Mouse (Mus musculus) liver, embryonic 13.5 days (tissue): Measurements from ENCODE around the gene Toe1. TPM values are rescaled to one million over a fixed set of nuclear protein-coding genes. Genes with fewer than 3 reads are reported as not detected.
"Not testable (repeated sequence)": the region's sequence is repeated elsewhere in the genome, so short reads cannot be mapped to it uniquely, and the experiment has no call there.

Source experiments
- ATAC-seq: fragments of 200-750 bp; cut with Nextera tagmentation; 2 replicates; pipeline ENCODE4 v1.8.0; 2017; ENCODE audit warnings: low read depth, mild to moderate bottlenecking, moderate number of reproducible peaks, moderate library complexity
- DNase-seq: peaks from one replicate; pipeline ENCODE4 v3.0.0; 2022
- H3K27ac ChIP-seq: fragments of 300-500 bp; sonication (generic); 2 replicates; pipeline ENCODE4 v1.5.1; 2015; ENCODE audit warnings: moderate library complexity, mild to moderate bottlenecking, inconsistent platforms
- H3K27me3 ChIP-seq: fragments of 300-500 bp; sonication (generic); 2 replicates; pipeline ENCODE4 v1.6.1; 2015; ENCODE audit warnings: mild to moderate bottlenecking, inconsistent platforms
- H3K36me3 ChIP-seq: fragments of 300-500 bp; sonication (generic); 2 replicates; pipeline ENCODE4 v1.6.1; 2015; ENCODE audit warnings: mild to moderate bottlenecking, inconsistent platforms
- H3K4me1 ChIP-seq: fragments of 300-500 bp; sonication (generic); replicated peaks from 2 replicates; pipeline ENCODE4 v1.6.1; 2015; ENCODE audit warnings: inconsistent platforms
- H3K4me2 ChIP-seq: fragments of 300-500 bp; sonication (generic); 2 replicates; pipeline ENCODE4 v1.6.1; 2015; ENCODE audit warnings: inconsistent platforms, mild to moderate bottlenecking, moderate library complexity
- H3K4me3 ChIP-seq: fragments of 300-500 bp; sonication (generic); replicated peaks from 2 replicates; pipeline ENCODE4 v1.5.1; 2015; ENCODE audit warnings: mild to moderate bottlenecking, inconsistent platforms
- H3K9ac ChIP-seq: fragments of 300-500 bp; sonication (generic); 2 replicates; pipeline ENCODE4 v1.6.1; 2015; ENCODE audit warnings: mild to moderate bottlenecking, inconsistent platforms
- H3K9me3 ChIP-seq: fragments of 300-500 bp; sonication (generic); replicated peaks from 2 replicates; pipeline ENCODE4 v1.6.1; 2016; ENCODE audit warnings: inconsistent platforms
- WGBS: fragments of 180-500 bp; shearing (Covaris S2); methylation state at CpG from one replicate; pipeline ENCODE4 v1.1.7; 2015; ENCODE audit not compliant: insufficient replicate concordance; 5-methylcytosine and 5-hydroxymethylcytosine counted together
- polyA plus RNA-seq: library from polyadenylated mRNA; unstranded; fragments of >200 nt; fragmentation: Nextera tagmentation; extraction: Ambion mirVana; gene quantifications from 2 replicates; pipeline ENCODE4 v1.2.1, GENCODE M21; 2015

Gene Toe1
- 20.0 and 20.2 TPM in 2 replicates for polyA plus RNA-seq

DNA sequence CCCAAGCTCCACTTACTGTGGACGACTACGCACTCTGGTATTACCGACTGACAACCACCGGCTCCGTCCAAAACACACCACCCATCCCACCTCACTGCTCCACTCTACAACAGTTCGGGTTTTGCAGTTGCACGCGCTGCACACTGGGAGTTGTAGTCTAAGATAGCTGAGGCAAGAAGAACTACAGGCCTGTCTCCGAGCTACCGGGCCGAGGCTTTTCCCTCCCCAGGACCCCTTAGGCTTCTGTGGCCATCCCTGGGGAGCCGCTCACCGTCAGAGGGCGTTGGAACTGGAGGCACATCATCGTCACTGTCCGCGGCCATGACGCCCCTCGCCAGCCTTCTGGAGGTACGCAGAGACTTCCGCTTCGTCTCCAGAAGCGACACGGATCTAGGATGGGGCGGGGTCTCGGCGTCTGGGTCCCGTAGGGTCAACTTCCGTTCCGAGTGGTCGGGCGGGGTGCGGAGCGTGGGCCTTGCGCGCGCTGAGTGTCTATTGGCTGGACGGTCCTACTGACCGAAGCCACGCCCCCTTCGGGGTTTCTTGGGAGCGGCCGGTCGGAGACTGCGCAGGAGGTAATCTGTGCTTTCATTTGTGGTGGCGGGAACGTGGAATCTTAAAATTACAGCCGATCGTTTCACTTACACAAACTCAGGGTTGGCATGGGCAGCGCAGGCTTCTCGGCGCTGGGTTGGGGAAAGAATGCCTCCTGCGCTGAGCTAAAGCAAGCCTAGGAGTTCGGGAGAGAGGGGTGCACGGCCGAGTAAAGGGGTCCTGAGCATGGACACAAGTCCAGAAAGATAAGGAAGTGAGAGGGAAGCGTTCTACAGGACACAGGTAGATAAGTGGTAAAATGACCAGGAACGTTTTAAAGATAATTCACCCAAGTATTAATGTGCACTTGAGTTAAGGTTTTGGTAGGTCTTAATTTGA, at the start of gene Toe1, which contains the start of gene Mutyh:
Gene Toe1 (minus strand): TSS at position 444 of the 933 bp plus-strand sequence.
Gene Mutyh (plus strand): TSS at position 527 of the 933 bp plus-strand sequence.
- Histone ChIP-seq H3K36me3 (peaks cover 37% of the 10 kb centered on the region), H3K27ac (peak within 1 kb of the TSS; percentile 81), H3K4me3 (peak within 1 kb of the TSS; percentile 72), H3K9ac (peak within 1 kb of the TSS; percentile 83), H3K4me1 (peaks cover 30% of the 10 kb centered on the region), H3K9me3 (no peaks in the 10 kb centered on the region), H3K4me2 (peak within 1 kb of the TSS; percentile 81), H3K27me3 (no peaks in the 10 kb centered on the region)
- WGBS = under 1% methylated on average over 58 of the region's 58 CpGs
- DNase-seq (peak; percentile 97), ATAC-seq (peak; percentile 96)

DNA sequence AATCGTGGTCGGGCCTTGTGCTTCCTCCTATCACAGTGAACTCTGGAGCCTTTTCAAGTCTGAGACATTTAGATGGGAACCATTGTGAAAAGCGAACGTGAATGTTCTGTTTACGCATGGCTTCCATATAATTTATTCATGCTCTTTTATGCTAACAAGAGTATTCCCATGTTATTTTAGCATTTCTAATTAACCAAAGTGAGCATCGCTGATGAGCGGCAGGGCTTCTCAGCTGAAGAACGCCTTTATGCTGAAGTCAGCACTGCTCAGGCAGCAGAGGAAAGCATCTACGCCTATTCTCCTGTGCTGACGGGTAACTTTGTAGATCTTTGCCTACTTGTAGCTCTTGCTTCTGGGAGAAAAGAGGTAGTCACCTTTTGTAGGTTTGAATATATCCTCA, 49.8 kb upstream of the Toe1 start:
- Histone ChIP-seq H3K9ac (no peak overlapping the region), H3K36me3 (no peaks in the 10 kb centered on the region), H3K4me3 (no peak overlapping the region), H3K27me3 (peaks cover 12% of the 10 kb centered on the region), H3K4me1 (no peaks in the 10 kb centered on the region), H3K9me3 (no peaks in the 10 kb centered on the region), H3K4me2 (no peak overlapping the region), H3K27ac (no peak overlapping the region)
- ATAC-seq = no peak
- DNase-seq = no peak
- 76% methylated on average over 10 of the region's 10 CpGs for WGBS

DNA sequence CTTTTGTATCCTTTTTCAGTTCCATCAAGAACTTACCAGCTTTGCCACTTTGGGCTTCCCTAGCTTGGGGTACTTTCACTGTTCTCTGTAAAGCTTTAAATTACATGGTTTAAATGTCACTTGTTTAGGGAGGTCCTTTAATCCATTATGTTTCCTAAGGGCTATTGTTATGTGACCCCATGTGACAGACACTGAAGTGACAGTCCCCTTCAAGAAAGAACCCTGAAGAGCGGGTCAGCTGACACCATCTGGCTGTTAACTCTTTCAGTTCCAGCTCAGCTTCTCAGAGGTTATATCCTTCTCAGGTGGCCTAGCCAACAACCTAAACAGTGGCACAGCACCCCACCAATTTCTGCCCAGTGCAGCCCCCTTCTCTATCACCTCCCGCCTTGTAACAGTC, 46.8 kb upstream of the Toe1 start:
- no peak overlapping the region for H3K4me3 ChIP-seq
- H3K36me3 ChIP-seq = no peaks in the 10 kb centered on the region
- ATAC-seq = no peak
- H3K4me2 ChIP-seq = no peak overlapping the region
- DNase-seq = no peak
- no peaks in the 10 kb centered on the region for H3K9me3 ChIP-seq
- WGBS = 27% methylated on average over 2 of the region's 2 CpGs
- H3K9ac ChIP-seq = no peak overlapping the region
- no peaks in the 10 kb centered on the region for H3K4me1 ChIP-seq
- no peaks in the 10 kb centered on the region for H3K27me3 ChIP-seq
- no peak overlapping the region for H3K27ac ChIP-seq

DNA sequence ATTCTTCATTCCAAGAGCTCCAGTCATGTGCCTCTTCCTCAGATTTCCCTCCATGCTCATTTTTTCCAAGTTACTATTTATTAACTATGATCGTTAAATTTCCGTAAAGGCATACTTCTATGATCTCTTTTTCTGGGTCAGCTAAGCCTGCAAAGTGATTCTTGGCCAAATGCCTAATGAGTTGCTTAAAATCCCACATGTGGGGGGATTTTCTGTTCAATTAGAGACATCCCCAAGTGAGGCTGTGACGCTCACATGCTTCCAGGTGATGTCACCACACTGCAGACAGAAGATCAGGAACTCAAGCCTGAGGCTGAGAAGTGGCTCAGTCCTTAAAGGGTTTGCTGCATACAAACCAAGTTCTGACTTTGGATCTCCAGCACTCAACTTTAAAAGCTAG, 42.5 kb upstream of the Toe1 start:
- H3K4me3 ChIP-seq = no peak overlapping the region

DNA sequence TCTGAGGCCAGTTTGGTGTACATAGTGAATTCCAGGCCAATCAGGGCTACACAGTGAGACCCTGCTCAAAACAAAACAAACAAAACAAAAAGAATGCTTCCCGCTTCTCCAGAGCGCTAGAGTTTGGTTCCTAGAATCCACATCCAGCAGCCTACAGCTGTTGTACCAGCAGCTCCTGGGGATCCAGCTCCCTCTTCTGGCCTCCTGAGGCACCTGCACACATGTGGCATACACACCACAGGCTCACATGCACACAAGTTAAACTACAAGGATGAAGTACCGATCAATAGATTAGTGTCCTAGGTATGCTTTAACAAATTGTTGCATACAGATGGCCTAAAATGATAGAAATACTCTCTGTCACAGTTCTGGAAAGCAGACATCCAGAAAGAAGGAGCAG, 36.9 kb upstream of the Toe1 start:
- H3K36me3 ChIP-seq = no peaks in the 10 kb centered on the region
- H3K4me2 ChIP-seq = no peak overlapping the region
- WGBS = 92% methylated on average over 3 of the region's 3 CpGs
- ATAC-seq = no peak
- H3K9me3 ChIP-seq = no peaks in the 10 kb centered on the region
- no peaks in the 10 kb centered on the region for H3K4me1 ChIP-seq
- DNase-seq = no peak
- H3K27ac ChIP-seq = no peak overlapping the region
- H3K27me3 ChIP-seq = peaks cover 30% of the 10 kb centered on the region
- no peak overlapping the region for H3K9ac ChIP-seq
- H3K4me3 ChIP-seq = no peak overlapping the region

More for the DNA sequence above, 42.5 kb upstream of the Toe1 start:
- no peaks in the 10 kb centered on the region for H3K27me3 ChIP-seq
- DNase-seq (no peak), ATAC-seq (no peak)
- no peak overlapping the region for H3K4me2 ChIP-seq
- 74% methylated on average over 3 of the region's 3 CpGs for WGBS
- no peaks in the 10 kb centered on the region for H3K36me3 ChIP-seq
- no peaks in the 10 kb centered on the region for H3K9me3 ChIP-seq
- H3K9ac ChIP-seq = no peak overlapping the region
- H3K27ac ChIP-seq = no peak overlapping the region
- no peaks in the 10 kb centered on the region for H3K4me1 ChIP-seq

DNA sequence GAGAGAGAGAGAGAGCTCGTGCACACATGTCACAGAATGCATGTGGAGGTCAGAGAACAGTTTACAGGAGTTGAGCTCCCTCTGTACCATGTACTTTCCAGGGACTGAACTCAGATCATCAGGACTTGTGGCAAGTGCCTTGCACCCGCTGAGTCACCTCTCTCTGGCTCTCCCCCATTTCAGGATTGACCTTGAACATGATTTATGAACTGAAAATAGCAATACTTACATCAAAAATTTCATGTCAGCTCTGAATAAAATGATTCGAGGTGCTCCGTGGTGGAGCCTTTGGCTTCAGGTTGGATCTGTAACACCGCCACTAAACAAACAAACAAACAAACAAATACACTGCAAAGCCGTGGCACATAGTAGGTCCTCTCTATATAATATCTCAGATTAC, 33.4 kb upstream of the Toe1 start:
- ATAC-seq = no peak
- H3K4me2 ChIP-seq = no peak overlapping the region
- H3K9me3 ChIP-seq = no peaks in the 10 kb centered on the region
- no peaks in the 10 kb centered on the region for H3K4me1 ChIP-seq
- no peak overlapping the region for H3K27ac ChIP-seq
- peaks cover 41% of the 10 kb centered on the region for H3K27me3 ChIP-seq
- no peak overlapping the region for H3K4me3 ChIP-seq
- 64% methylated on average over 6 of the region's 6 CpGs for WGBS
- H3K36me3 ChIP-seq = no peaks in the 10 kb centered on the region
- no peak for DNase-seq
- no peak overlapping the region for H3K9ac ChIP-seq

DNA sequence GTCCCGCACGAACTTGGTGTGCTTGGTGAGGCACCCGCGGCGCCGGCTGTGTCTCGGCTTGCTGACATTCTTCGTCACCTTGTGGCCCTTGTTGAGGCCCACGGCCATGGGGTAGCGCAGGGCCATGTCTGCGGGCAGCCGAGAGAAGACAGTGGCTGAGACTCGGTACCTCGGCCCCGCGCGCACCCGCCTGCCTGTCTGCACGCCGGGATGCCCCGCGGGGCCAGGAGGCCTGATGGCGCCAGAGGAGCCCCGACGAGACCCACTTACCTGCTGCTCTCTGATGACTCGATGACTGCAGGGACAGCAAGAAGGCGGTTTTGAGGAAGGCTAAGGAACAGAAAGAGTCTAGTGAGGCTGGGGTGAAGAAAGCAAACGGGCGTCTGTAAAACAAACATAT, 32.7 kb upstream of the Toe1 start:
- H3K36me3 ChIP-seq = not testable (repeated sequence)

DNA sequence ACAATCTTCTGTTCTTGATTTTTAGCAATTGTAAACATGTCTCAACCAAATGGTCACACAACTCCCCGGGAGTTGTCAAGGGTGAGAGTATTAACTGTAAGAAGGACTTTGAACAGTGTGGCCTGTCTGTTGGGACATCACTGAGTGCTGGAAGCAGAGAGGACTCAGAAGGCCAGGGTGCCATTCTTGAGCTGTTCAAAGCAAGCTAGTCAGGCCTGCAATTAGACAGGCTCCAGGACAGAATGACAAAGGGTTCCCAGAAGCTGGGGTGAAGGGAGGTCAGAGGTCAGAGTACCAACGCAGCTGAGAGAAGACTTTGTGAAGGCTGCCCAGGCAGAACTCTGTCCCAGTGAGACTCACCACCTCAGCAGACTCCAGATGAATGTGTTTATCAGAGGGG, 31.6 kb upstream of the Toe1 start:
- H3K9ac ChIP-seq = no peak overlapping the region
- WGBS = 56% methylated on average over 2 of the region's 2 CpGs
- no peak for ATAC-seq

More for the DNA sequence above, 32.7 kb upstream of the Toe1 start:
- H3K9ac ChIP-seq, H3K27ac ChIP-seq, H3K4me3 ChIP-seq, H3K4me2 ChIP-seq, H3K4me1 ChIP-seq, ATAC-seq, DNase-seq, H3K9me3 ChIP-seq: not testable (repeated sequence)
- WGBS = 20% methylated on average over 26 of the region's 29 CpGs
- peaks cover 41% of the 10 kb centered on the region for H3K27me3 ChIP-seq

DNA sequence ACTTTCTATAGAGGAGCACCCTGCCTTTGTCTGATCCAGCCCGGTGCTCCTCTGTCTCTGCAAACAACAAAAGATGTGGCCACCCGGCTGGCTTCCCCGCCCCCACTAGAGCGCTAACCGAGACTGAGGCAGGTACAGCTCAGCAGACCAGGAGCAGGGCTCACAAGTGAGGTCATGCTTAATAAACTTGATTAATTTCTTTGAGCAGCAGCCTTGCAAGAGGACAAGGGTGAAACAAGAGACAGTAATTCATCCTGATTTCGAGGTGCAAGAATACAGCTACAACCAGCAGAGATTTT, 22.6 kb upstream of the Toe1 start:
- Histone ChIP-seq H3K36me3 (no peaks in the 10 kb centered on the region), H3K4me3 (no peak overlapping the region), H3K9me3 (no peaks in the 10 kb centered on the region), H3K27me3 (0 out of 2 replicates have a peak, but pooled peaks cover 3% of the 10 kb centered on the region), H3K4me2 (no peak overlapping the region), H3K27ac (no peak overlapping the region), H3K9ac (no peak overlapping the region), H3K4me1 (peaks cover 5% of the 10 kb centered on the region)
- 47% methylated on average over 6 of the region's 6 CpGs for WGBS
- DNase-seq (no peak), ATAC-seq (no peak)

More for the DNA sequence above, 31.6 kb upstream of the Toe1 start:
- H3K4me1 ChIP-seq = no peaks in the 10 kb centered on the region
- H3K36me3 ChIP-seq = no peaks in the 10 kb centered on the region
- H3K4me2 ChIP-seq = no peak overlapping the region
- H3K9me3 ChIP-seq = no peaks in the 10 kb centered on the region
- no peak overlapping the region for H3K4me3 ChIP-seq
- peaks cover 41% of the 10 kb centered on the region for H3K27me3 ChIP-seq
- no peak overlapping the region for H3K27ac ChIP-seq
- DNase-seq = no peak

DNA sequence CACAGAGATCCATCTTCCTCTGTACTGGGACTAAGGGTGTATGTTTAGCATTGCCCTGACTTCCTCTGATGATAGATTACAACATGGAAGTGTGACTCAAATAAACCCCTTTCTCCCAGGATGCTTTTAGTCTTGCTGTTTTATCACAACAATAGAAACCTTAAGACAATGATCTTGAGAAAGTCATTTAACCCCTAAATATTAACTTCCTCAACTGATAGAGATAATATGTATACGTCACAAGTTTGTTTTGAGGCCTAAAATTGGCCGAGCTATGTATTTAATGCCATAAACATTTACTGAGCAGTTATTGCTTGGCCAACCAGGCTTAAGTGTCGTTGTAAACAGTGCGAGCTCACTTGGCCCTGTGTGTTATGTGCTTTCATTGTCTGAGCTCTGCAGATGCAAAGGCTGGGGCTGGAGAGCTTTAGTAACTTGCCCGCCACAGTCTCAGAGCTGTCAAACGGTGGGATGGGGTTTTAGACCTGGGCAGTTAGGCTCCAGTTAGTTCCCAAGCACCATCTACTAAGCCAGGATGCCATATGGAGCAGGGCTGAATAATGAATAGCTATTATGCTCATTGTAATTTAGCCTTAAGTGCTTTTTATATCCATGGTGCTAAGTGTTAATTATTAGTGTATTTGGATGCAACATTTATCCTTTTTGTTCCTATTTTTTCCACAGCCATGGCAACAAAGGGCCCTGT, 22.1 kb upstream of the Toe1 start:
- peaks cover 9% of the 10 kb centered on the region for H3K4me1 ChIP-seq
- H3K36me3 ChIP-seq = no peaks in the 10 kb centered on the region
- H3K9ac ChIP-seq = no peak overlapping the region
- no peak overlapping the region for H3K4me2 ChIP-seq
- DNase-seq (no peak), ATAC-seq (no peak)
- H3K27me3 ChIP-seq = 0 out of 2 replicates have a peak, but pooled peaks cover 3% of the 10 kb centered on the region
- WGBS = 60% methylated on average over 6 of the region's 6 CpGs
- no peak overlapping the region for H3K4me3 ChIP-seq
- no peaks in the 10 kb centered on the region for H3K9me3 ChIP-seq
- no peak overlapping the region for H3K27ac ChIP-seq

DNA sequence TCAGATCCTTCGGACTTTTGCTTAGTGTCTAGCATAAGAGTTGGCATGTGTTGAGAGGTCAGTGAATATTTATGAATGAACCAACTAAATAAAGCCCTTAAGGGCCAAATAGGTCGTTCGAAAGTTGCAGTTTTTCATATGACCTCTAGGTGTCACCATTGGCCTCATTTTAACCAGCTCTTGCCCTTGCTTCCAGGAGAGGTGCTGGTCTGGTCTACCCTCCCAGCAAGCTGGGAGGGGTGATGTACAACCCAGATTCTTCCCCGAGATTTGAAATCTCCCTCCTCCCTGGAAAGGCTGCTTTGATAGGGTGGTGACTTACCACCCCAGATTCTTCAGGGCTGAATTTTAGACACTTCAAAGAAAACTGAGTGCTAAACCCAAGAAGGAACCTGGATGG, 20.4 kb upstream of the Toe1 start:
- no peaks in the 10 kb centered on the region for H3K36me3 ChIP-seq
- WGBS = under 1% methylated on average over 4 of the region's 4 CpGs
- H3K9me3 ChIP-seq = no peaks in the 10 kb centered on the region
- H3K4me3 ChIP-seq = no peak overlapping the region
- H3K9ac ChIP-seq = no peak overlapping the region
- DNase-seq (peak; percentile 24), ATAC-seq (no peak)
- H3K4me1 ChIP-seq = peaks cover 26% of the 10 kb centered on the region
- no peak overlapping the region for H3K27ac ChIP-seq
- H3K4me2 ChIP-seq = no peak overlapping the region
- no peaks in the 10 kb centered on the region for H3K27me3 ChIP-seq
